Mouse (Mus musculus): Measurements from ENCODE around the gene Tom1l2. TPM values are rescaled to one million over a fixed set of nuclear protein-coding genes. Genes with fewer than 3 reads are reported as not detected.
A peak's percentile ranks its signal among the peaks of the same experiment; 100 is the strongest.

Tom1l2 gene
- polyA plus RNA-seq, 1 experiment from 2014 or later, result 10.6 TPM

DNA sequence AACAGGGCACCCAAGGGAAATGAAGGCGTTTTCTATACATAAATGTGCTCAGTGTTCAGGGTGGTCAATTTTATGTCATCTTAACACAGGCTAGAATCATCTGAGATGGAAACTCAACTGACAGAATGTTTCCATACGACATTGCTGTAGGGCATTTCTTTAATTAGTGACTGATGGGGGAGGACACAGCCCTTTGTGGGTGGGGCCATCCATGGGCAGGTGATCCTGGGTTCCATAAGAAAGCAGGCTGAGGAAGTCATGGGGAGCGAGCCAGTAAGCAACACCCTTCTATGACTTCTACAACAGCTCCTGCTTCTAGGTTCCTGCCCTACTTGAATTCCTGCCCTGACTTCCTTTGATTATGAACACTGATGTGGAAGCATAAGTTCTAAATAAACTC lies 54.9 kb downstream of the Tom1l2 start:
- Histone ChIP-seq H3K4me1 (ENCODE audit: control insufficient read depth, insufficient read depth, low read length) (peaks cover 30% of the 10 kb centered on the region), H3K4me3 (ENCODE audit: low read depth, low read length) (no peak overlapping the region)

DNA sequence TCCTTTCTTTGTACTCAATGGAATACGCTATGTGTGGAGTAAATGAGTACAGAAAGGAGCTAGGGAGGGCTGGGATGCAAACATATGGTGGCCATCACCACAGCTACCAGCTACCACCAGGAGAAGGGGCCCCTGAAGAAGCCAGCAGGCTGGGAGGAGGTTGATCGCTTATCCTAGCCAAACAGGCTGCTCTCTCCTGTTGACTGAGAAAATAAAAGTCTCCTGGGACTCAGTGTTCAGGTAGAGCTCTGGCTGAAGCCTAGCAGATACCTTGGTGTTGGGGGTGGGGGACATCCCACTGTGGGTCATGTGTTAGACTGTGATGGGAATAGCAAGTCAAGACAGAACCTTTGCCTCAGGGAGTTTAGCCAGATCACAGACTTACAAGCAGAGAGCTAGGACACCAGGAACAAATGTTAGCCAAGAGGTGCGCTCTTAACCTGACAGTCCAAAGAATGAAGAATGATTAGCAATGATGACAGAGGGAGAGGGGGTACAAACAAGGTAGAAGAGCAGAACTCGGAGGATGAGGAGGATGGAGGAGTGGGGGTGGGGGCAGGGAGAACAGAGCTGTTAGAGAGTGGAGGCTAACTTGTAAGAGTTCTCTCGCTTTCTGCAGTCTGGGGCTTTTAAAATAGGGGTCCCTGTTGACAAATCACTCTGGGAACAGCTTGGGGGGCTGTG lies 57.9 kb downstream of the Tom1l2 start:
- Histone ChIP-seq H3K27ac (replicated peaks; ENCODE audit: low read depth, low read length) (peak overlapping the region; percentile 70), H3K9ac (ENCODE audit: low read length) (no peak overlapping the region; the same call in 1 of the 2 replicates), H3K4me3 (ENCODE audit: low read depth, low read length) (no peak overlapping the region), H3K4me1 (ENCODE audit: control insufficient read depth, insufficient read depth, low read length) (peaks cover 16% of the 10 kb centered on the region), H3K4me2 (ENCODE audit: low read depth, severe bottlenecking) (peak overlapping the region; percentile 3; the same call in 1 of the 2 replicates), H3K27me3 (ENCODE audit: control insufficient read depth, insufficient read depth, low read length) (no peaks in the 10 kb centered on the region), H3K9me3 (ENCODE audit: control insufficient read depth, low read length) (no peaks in the 10 kb centered on the region), H3K36me3 (ENCODE audit: control insufficient read depth, insufficient read depth, low read length) (no peaks in the 10 kb centered on the region)
- ATAC-seq (ENCODE audit: insufficient number of reproducible peaks, low FRiP score, low TSS enrichment, low read depth) (0 out of 2 replicates have a peak, but pooled peaks have one; percentile 13), DNase-seq (ENCODE audit: low spot score) (peak; percentile 44)
- 36% methylated on average over 5 of the region's 5 CpGs for WGBS

More for the DNA sequence above, 54.9 kb downstream of the Tom1l2 start:
- no peak overlapping the region for H3K27ac ChIP-seq (replicated peaks; ENCODE audit: low read depth, low read length)
- H3K27me3 ChIP-seq (ENCODE audit: control insufficient read depth, insufficient read depth, low read length), result no peaks in the 10 kb centered on the region
- WGBS, result 80% methylated on average over 3 of the region's 3 CpGs
- H3K4me2 ChIP-seq (ENCODE audit: low read depth, severe bottlenecking), result no peak overlapping the region
- ATAC-seq (ENCODE audit: insufficient number of reproducible peaks, low FRiP score, low TSS enrichment, low read depth), result no peak
- no peaks in the 10 kb centered on the region for H3K9me3 ChIP-seq (ENCODE audit: control insufficient read depth, low read length)
- H3K36me3 ChIP-seq (ENCODE audit: control insufficient read depth, insufficient read depth, low read length), result no peaks in the 10 kb centered on the region
- H3K9ac ChIP-seq (ENCODE audit: low read length), result no peak overlapping the region
- no peak for DNase-seq (ENCODE audit: low spot score)

DNA sequence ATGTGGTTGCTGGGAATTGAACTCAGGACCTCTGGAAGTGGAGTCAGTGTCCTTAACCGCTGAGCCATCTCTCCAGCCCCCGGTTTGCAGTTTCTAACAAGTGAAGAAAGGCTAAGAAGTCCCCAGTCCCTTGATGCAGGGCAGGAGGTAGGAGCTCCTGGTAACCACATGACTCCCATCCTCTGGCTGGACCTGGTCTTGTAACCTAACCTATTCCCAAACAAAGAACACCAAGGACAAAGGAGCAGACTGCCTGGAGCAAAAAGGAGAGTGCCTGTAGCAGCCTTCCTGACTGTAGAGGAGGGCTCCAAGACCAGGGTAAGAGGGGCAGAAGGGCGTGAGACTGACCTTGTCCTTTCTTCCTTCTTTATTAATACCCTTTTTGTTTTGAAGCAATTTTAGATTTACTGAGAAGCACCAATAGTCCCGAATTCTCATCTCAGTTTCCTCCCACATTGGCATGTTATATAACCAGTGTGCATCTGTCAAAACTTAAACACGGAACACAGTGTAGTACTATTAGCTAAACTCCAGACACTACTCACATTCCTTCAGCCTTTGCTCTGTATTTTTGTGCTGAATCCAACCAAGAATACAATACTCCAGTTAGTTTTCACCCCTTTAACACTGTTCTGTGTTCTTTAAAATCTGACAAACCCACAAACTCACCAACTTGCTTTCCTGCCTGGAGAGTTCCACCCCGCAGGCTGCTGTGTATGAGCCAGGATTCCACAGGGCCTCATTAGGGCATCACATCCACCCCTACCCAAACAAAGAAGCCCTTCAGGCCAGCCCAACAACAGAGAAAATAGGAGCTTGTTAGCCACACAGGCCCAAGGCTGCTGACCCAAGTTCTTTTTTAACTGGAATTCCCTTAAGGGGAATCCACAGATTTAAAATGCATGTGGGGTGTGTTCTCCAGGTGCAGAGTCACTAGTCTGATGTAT lies 58.7 kb downstream of the Tom1l2 start:
- Histone ChIP-seq H3K4me3 (ENCODE audit: low read depth, low read length) (no peak overlapping the region), H3K9me3 (ENCODE audit: control insufficient read depth, low read length) (no peaks in the 10 kb centered on the region), H3K36me3 (ENCODE audit: control insufficient read depth, insufficient read depth, low read length) (no peaks in the 10 kb centered on the region), H3K4me1 (ENCODE audit: control insufficient read depth, insufficient read depth, low read length) (peaks cover 16% of the 10 kb centered on the region), H3K4me2 (ENCODE audit: low read depth, severe bottlenecking) (no peak overlapping the region), H3K27ac (replicated peaks; ENCODE audit: low read depth, low read length) (peak overlapping the region; percentile 70), H3K9ac (ENCODE audit: low read length) (no peak overlapping the region), H3K27me3 (ENCODE audit: control insufficient read depth, insufficient read depth, low read length) (no peaks in the 10 kb centered on the region)
- WGBS, result 75% methylated on average over 6 of the region's 6 CpGs
- peak; percentile 67; the same call in 1 of the 2 replicates for ATAC-seq (ENCODE audit: insufficient number of reproducible peaks, low FRiP score, low TSS enrichment, low read depth)
- DNase-seq (ENCODE audit: low spot score), result peak; percentile 56

DNA sequence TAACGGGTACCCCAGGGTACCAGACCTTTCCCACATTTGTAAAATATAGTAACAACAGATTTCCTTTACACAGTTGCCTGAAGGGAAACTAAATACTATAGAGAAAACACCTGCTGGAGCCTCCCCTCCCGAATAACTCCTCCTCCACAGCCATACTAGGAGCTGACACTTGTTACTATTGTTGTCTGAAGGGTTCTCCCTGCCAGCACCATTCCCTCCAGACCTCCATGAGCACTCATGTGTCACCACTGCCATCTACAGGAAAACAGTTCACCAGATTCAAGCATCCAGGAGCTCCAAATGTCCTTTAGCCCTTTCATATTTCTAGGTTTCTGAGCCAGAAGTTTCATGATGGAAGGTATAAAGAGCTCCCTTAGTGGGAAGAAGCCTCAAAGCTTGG lies 60.0 kb downstream of the Tom1l2 start:
- no peak overlapping the region for H3K4me2 ChIP-seq (ENCODE audit: low read depth, severe bottlenecking)
- 0 out of 2 replicates have a peak overlapping the region, but pooled peaks have one; percentile 70 for H3K27ac ChIP-seq (replicated peaks; ENCODE audit: low read depth, low read length)
- H3K27me3 ChIP-seq (ENCODE audit: control insufficient read depth, insufficient read depth, low read length), result no peaks in the 10 kb centered on the region
- peaks cover 16% of the 10 kb centered on the region for H3K4me1 ChIP-seq (ENCODE audit: control insufficient read depth, insufficient read depth, low read length)
- no peak for ATAC-seq (ENCODE audit: insufficient number of reproducible peaks, low FRiP score, low TSS enrichment, low read depth)
- 55% methylated on average over 2 of the region's 2 CpGs for WGBS
- H3K9me3 ChIP-seq (ENCODE audit: control insufficient read depth, low read length), result no peaks in the 10 kb centered on the region
- peak; percentile 62 for DNase-seq (ENCODE audit: low spot score)
- H3K4me3 ChIP-seq (ENCODE audit: low read depth, low read length), result no peak overlapping the region
- no peak overlapping the region for H3K9ac ChIP-seq (ENCODE audit: low read length)
- no peaks in the 10 kb centered on the region for H3K36me3 ChIP-seq (ENCODE audit: control insufficient read depth, insufficient read depth, low read length)

DNA sequence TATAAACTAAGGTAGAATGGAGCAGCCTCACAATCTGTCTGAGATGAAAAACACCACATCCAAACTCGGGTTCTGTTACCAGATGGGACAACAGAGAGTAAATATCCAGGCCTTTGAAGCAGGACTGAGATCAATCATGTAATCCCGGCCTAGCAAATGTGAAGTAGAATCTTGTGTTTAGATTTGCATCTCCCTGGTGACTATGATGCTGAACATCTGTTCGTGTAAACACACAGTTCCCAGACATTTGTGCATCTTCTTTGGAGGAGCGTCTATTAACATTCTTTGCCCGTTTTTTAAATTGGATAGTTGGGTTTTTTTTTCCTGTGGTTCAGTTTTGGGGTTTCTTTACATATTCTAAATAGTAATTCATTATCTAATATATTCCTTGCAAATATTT lies 63.7 kb downstream of the Tom1l2 start:
- Histone ChIP-seq H3K9me3 (ENCODE audit: control insufficient read depth, low read length) (no peaks in the 10 kb centered on the region), H3K4me1 (ENCODE audit: control insufficient read depth, insufficient read depth, low read length) (no peaks in the 10 kb centered on the region), H3K27me3 (ENCODE audit: control insufficient read depth, insufficient read depth, low read length) (no peaks in the 10 kb centered on the region), H3K27ac (replicated peaks; ENCODE audit: low read depth, low read length) (no peak overlapping the region), H3K9ac (ENCODE audit: low read length) (no peak overlapping the region), H3K4me2 (ENCODE audit: low read depth, severe bottlenecking) (no peak overlapping the region), H3K4me3 (ENCODE audit: low read depth, low read length) (no peak overlapping the region), H3K36me3 (ENCODE audit: control insufficient read depth, insufficient read depth, low read length) (no peaks in the 10 kb centered on the region)
- DNase-seq (ENCODE audit: low spot score) (no peak), ATAC-seq (ENCODE audit: insufficient number of reproducible peaks, low FRiP score, low TSS enrichment, low read depth) (no peak)
- WGBS, result 57% methylated on average over 5 of the region's 5 CpGs

DNA sequence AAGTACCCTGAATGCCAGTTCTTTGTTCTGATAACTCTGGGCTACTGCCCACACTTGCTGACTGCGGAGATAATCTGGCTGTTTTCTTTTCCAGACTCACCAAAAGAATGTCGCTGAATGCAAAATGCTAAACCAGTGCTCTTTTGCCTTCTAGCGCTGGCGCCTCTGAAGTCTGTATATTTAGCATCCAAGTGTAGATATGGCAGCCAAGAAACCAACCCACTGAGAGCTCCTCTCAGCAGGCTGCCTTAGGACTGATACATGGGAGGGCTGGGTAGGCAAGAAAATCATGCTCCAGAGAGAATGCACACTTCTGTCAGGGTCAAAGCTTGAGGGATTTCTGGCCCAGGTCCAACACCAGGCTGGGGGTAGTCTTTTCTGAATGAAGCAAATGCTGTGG lies 66.4 kb downstream of the Tom1l2 start:
- H3K4me3 ChIP-seq (ENCODE audit: low read depth, low read length), result no peak overlapping the region
- no peak for DNase-seq (ENCODE audit: low spot score)
- no peaks in the 10 kb centered on the region for H3K9me3 ChIP-seq (ENCODE audit: control insufficient read depth, low read length)
- no peaks in the 10 kb centered on the region for H3K36me3 ChIP-seq (ENCODE audit: control insufficient read depth, insufficient read depth, low read length)
- no peaks in the 10 kb centered on the region for H3K27me3 ChIP-seq (ENCODE audit: control insufficient read depth, insufficient read depth, low read length)
- no peaks in the 10 kb centered on the region for H3K4me1 ChIP-seq (ENCODE audit: control insufficient read depth, insufficient read depth, low read length)
- no peak overlapping the region for H3K9ac ChIP-seq (ENCODE audit: low read length)
- no peak overlapping the region for H3K27ac ChIP-seq (replicated peaks; ENCODE audit: low read depth, low read length)
- WGBS, result 87% methylated on average over 4 of the region's 4 CpGs
- no peak overlapping the region for H3K4me2 ChIP-seq (ENCODE audit: low read depth, severe bottlenecking)
- no peak for ATAC-seq (ENCODE audit: insufficient number of reproducible peaks, low FRiP score, low TSS enrichment, low read depth)

DNA sequence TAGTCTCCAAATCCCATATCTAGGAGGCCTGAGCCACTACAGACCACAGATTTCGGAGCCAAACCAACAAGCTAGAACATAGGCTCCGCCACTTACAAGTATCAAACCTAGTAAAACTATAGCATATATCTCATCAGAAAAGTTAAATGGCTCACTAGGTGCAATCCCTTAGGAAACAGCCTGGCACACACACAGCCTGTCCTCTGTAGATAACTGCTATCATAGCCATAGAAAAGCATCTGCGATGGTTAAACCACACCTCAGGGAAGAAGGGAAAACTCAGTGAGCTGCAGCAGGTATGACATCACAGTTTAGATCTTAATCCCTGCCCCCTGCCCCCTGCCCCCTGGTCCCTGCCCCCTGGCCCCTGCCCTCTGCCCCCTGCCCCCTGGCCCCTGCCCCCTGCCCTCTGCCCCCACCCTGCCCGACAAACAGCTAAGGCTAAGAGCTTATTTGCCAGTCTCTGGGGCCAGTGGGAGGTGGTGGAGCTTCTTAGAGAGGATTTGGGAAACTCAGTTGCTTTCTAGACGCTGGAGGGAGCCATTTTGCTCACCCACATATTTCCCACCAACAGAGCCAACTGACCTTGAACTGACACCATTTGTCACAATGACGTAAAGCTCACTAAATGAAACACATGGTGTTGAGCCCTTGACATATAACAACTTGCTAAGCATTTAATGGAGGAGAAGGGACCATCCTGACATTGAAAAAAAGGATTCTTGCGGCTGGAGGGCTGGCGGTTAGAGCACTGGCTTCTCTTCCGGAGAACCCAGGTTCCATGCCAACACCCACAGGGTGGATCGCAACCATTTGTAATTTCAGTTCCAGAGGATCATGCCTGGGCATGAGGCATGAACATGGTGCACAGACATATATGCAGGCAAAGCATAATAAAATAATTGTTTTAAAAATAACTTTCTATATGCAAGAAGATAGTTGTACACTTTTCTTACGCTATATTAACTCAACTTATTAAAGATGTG lies 72.0 kb downstream of the Tom1l2 start:
- Histone ChIP-seq H3K4me2 (ENCODE audit: low read depth, severe bottlenecking) (no peak overlapping the region), H3K9ac (ENCODE audit: low read length) (no peak overlapping the region), H3K27me3 (ENCODE audit: control insufficient read depth, insufficient read depth, low read length) (no peaks in the 10 kb centered on the region), H3K36me3 (ENCODE audit: control insufficient read depth, insufficient read depth, low read length) (no peaks in the 10 kb centered on the region), H3K9me3 (ENCODE audit: control insufficient read depth, low read length) (no peaks in the 10 kb centered on the region), H3K4me1 (ENCODE audit: control insufficient read depth, insufficient read depth, low read length) (no peaks in the 10 kb centered on the region), H3K27ac (replicated peaks; ENCODE audit: low read depth, low read length) (no peak overlapping the region), H3K4me3 (ENCODE audit: low read depth, low read length) (no peak overlapping the region)
- DNase-seq (ENCODE audit: low spot score) (no peak), ATAC-seq (ENCODE audit: insufficient number of reproducible peaks, low FRiP score, low TSS enrichment, low read depth) (no peak)
- 81% methylated on average over 11 of the region's 11 CpGs for WGBS

DNA sequence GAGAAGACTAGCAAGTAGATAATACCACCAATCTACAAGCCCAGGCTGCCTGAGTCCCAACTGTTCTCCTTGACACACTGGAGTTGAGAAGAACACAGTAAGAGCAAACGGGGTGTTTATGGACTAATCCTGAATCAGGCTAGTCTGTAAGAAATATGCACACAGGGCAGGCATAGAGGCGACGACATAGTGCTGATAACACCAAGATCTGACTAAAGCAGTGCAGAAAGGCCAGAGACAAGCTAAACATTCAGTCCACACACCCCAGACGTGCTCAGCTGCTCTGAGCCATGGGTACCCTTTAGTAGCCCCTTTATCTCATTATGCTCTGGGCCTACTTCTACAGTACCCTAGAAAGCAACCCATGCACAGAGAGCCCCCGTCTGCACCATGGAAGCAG lies 73.2 kb downstream of the Tom1l2 start:
- Histone ChIP-seq H3K4me2 (ENCODE audit: low read depth, severe bottlenecking) (no peak overlapping the region), H3K4me1 (ENCODE audit: control insufficient read depth, insufficient read depth, low read length) (peaks cover 2% of the 10 kb centered on the region; the same call in 1 of the 2 replicates), H3K9ac (ENCODE audit: low read length) (no peak overlapping the region), H3K9me3 (ENCODE audit: control insufficient read depth, low read length) (no peaks in the 10 kb centered on the region), H3K4me3 (ENCODE audit: low read depth, low read length) (no peak overlapping the region), H3K36me3 (ENCODE audit: control insufficient read depth, insufficient read depth, low read length) (no peaks in the 10 kb centered on the region), H3K27ac (replicated peaks; ENCODE audit: low read depth, low read length) (no peak overlapping the region), H3K27me3 (ENCODE audit: control insufficient read depth, insufficient read depth, low read length) (no peaks in the 10 kb centered on the region)
- ATAC-seq (ENCODE audit: insufficient number of reproducible peaks, low FRiP score, low TSS enrichment, low read depth) (no peak), DNase-seq (ENCODE audit: low spot score) (no peak)
- 88% methylated on average over 5 of the region's 5 CpGs for WGBS

Measured in limb, embryonic 11.5 days (tissue).